Mouse (Mus musculus) testis, adult 2 months (tissue): ENCODE results near the gene AC109138.7.

ENCODE experiments used
- CTCF ChIP-seq: fragments of 200-500 bp; IDR thresholded peaks from 2 replicates; pipeline ENCODE4 v1.5.1; 2012; ENCODE audit warnings: low read depth, mild to moderate bottlenecking, inconsistent platforms, low read length, moderate library complexity; ENCODE audit not compliant: control insufficient read depth, insufficient read depth, insufficient replicate concordance
- POLR2A ChIP-seq: fragments of 200-500 bp; IDR thresholded peaks from 2 replicates; pipeline ENCODE4 v1.6.1; 2012; ENCODE audit warnings: low read depth, mild to moderate bottlenecking, inconsistent platforms, low read length, moderate library complexity; ENCODE audit not compliant: control insufficient read depth

GRCm38 (mm10) chr19:4219943-4220342, 5.8 kb downstream of the AC109138.7 start:
- TF ChIP-seq POLR2A (no peak), CTCF (no peak)
